Mouse (Mus musculus): ENCODE measurements at regions not wholly inside any gene's neighbourhood (a gene's known extent, or its start where the extent isn't known, plus 50 kb on each side); places are given as distances from the start of the nearest gene placed in this dataset.
"Not testable (repeated sequence)": the region's sequence is repeated elsewhere in the genome, so short reads cannot be mapped to it uniquely, and the experiment has no call there.

GRCm38 (mm10) chr2:149296936-149297335, 107.9 kb upstream of the Cst10 start:
- TF ChIP-seq POLR2A (IDR thresholded peaks at IDR 0.05; ENCODE audit: extremely low read depth, insufficient read depth, low read length); CTCF (IDR thresholded peaks at IDR 0.05; ENCODE audit: low read depth, low read length): not testable (repeated sequence)

Data from liver, adult 2 months (tissue).